ENCODE assay signal across 14 mouse cellular contexts in genomic region chr1:45472751-45473150, GRCm38 (mm10). TPM values are rescaled to one million over a fixed set of nuclear protein-coding genes. Genes with fewer than 3 reads are reported as not detected.
A peak's percentile ranks its signal among the peaks of the same experiment; 100 is the strongest.
DNase-seq lines count a peak whose midpoint lies in the region; ATAC-seq and TF ChIP-seq lines count a peak whose summit lies in the region.
"Had no signal": no experiment of that assay in that cellular context is flagged by ENCODE, and none has a peak within 500 bp of the region (broad histone marks: within the 10 kb centered on the region; RNA-seq: fewer than 3 reads in every experiment).

No protein-coding gene starts in this region.

- peak overlapping the region; percentile 78 for H3K27ac ChIP-seq in layer of hippocampus, adult 2 months
- H3K27ac ChIP-seq in intestine, embryonic 15.5 days: no peak overlapping the region
- H3K27ac ChIP-seq in heart, adult 2 months: no peak overlapping the region
- H3K27ac ChIP-seq: midbrain, embryonic 13.5 days had no signal

- no peak overlapping the region for H3K9ac ChIP-seq in intestine, embryonic 15.5 days
- H3K9ac ChIP-seq in heart, adult 2 months (ENCODE audit: low read depth, low read length): no peak overlapping the region
- H3K9ac ChIP-seq: heart, embryonic 12.5 days; lung, embryonic 14.5 days; midbrain, embryonic 13.5 days had no signal

- WGBS in intestine, embryonic 15.5 days: 54% methylated on average over 4 of the region's 4 CpGs
- WGBS in heart, adult 2 months: 50% methylated on average over 4 of the region's 4 CpGs

- no peaks in the 10 kb centered on the region for H3K9me3 ChIP-seq in intestine, embryonic 15.5 days
- H3K9me3 ChIP-seq: heart, embryonic 12.5 days; midbrain, embryonic 13.5 days had no signal

- H3K4me3 ChIP-seq in layer of hippocampus, adult 2 months: no peak overlapping the region
- H3K4me3 ChIP-seq in intestine, embryonic 15.5 days (replicated peaks): no peak overlapping the region
- H3K4me3 ChIP-seq in heart, adult 2 months: no peak overlapping the region
- H3K4me3 ChIP-seq: heart, embryonic 12.5 days; midbrain, embryonic 13.5 days had no signal

- peak; percentile 19 to 59 for DNase-seq in frontal cortex, postnatal 36 days (ENCODE audit: low spot score in 2 of 2)
- DNase-seq in frontal cortex, postnatal 14 days (ENCODE audit: low spot score in 2 of 2): no peak
- DNase-seq in NIH3T3 (ENCODE audit: low read depth): peak; percentile 63
- DNase-seq in layer of hippocampus, adult 2 months (ENCODE audit: low spot score in 2 of 2): peak; percentile 50 to 72
- peak; percentile 22 to 33 for DNase-seq in left cerebral cortex, postnatal 36 days (ENCODE audit: low spot score in 2 of 2)
- DNase-seq in heart, postnatal 4 days: no peak
- no peak for DNase-seq in heart, adult 2 months
- DNase-seq: adrenal gland, adult 8-10 months; cerebellum, adult 8-10 months; heart, postnatal 36 days; lung, embryonic 14.5 days had no signal

- TF ChIP-seq POLR2A in heart, adult 2 months (IDR thresholded peaks at IDR 0.05; ENCODE audit: insufficient read depth, low read depth, low read length): no peak

- no peak overlapping the region for H3K4me2 ChIP-seq in intestine, embryonic 15.5 days (replicated peaks)
- H3K4me2 ChIP-seq: heart, embryonic 12.5 days; lung, embryonic 14.5 days; midbrain, embryonic 13.5 days had no signal

- no peak for TF ChIP-seq EP300 in heart, adult 2 months (IDR thresholded peaks at IDR 0.05; ENCODE audit: insufficient read depth, low read depth, low read length)

- H3K4me1 ChIP-seq in intestine, embryonic 15.5 days (replicated peaks): no peaks in the 10 kb centered on the region
- no peaks in the 10 kb centered on the region for H3K4me1 ChIP-seq in heart, adult 2 months (ENCODE audit: control insufficient read depth, insufficient read depth, low read length)
- H3K4me1 ChIP-seq: heart, embryonic 12.5 days; midbrain, embryonic 13.5 days had no signal

- intact Hi-C loops in left cerebral cortex, postnatal 36 days (cut with DNase I): no loop called here
- intact Hi-C loops in heart, adult 2 months (cut with DNase I): no loop called here

- H3K27me3 ChIP-seq in intestine, embryonic 15.5 days (replicated peaks): no peaks in the 10 kb centered on the region
- no peaks in the 10 kb centered on the region for H3K27me3 ChIP-seq in heart, adult 2 months (ENCODE audit: control insufficient read depth, insufficient read depth, low read length)
- H3K27me3 ChIP-seq: heart, embryonic 12.5 days; midbrain, embryonic 13.5 days had no signal

- no peak for ATAC-seq in intestine, embryonic 15.5 days
- ATAC-seq: midbrain, embryonic 13.5 days had no signal

- no peak for TF ChIP-seq CTCF in layer of hippocampus, adult 2 months (conservative IDR thresholded peaks at IDR 0.05)
- TF ChIP-seq CTCF in heart, adult 2 months (IDR thresholded peaks at IDR 0.05): no peak

- no peaks in the 10 kb centered on the region for H3K36me3 ChIP-seq in intestine, embryonic 15.5 days
- no peaks in the 10 kb centered on the region for H3K36me3 ChIP-seq in heart, adult 2 months (ENCODE audit: control insufficient read depth, insufficient read depth, low read length)
- H3K36me3 ChIP-seq: heart, embryonic 12.5 days; midbrain, embryonic 13.5 days had no signal

- H3K79me2 ChIP-seq in heart, adult 2 months (replicated peaks; ENCODE audit: control insufficient read depth, insufficient read depth, low read length): no peaks in the 10 kb centered on the region; the same call in 1 of the 2 replicates

RNA-seq across cellular contexts. Expression of gene Col5a2, which starts 30.3 kb away (rescaled TPM):
- 1 to 10 TPM; 7.4 to 8.4 TPM for total RNA-seq in layer of hippocampus, adult 2 months (2021)
- total RNA-seq in left cerebral cortex, postnatal 36 days (2021): 1 to 10 TPM; 2.5 to 5.1 TPM
- polyA plus RNA-seq in intestine, embryonic 15.5 days (2015; fragmentation: Nextera tagmentation; extraction: Ambion mirVana): 68.0 and 78.0 TPM in 2 replicates
- total RNA-seq in heart, postnatal 4 days (2021): 100 to 1,000 TPM; 123 to 128 TPM
- total RNA-seq in heart, adult 2 months (2021): 10 to 100 TPM; 10.9 to 15.8 TPM
- 8.0 and 13.3 TPM in 2 replicates for polyA plus RNA-seq in heart, adult 2 months (2012; rRNA removed)

Comparison
In these comparisons a context has a peak if more than half of its experiments do, and no peak if none do; other contexts are left out.
1. DNase-seq: peak in frontal cortex, postnatal 36 days (2 of 2), NIH3T3 (single experiment), layer of hippocampus, adult 2 months (2 of 2) and left cerebral cortex, postnatal 36 days (2 of 2); none in frontal cortex, postnatal 14 days (0 of 2), heart, postnatal 4 days (single experiment) and heart, adult 2 months (0 of 2).
2. RNA of gene Col5a2, which starts 30.3 kb away (total RNA-seq): 123 to 128 TPM in heart, postnatal 4 days; 10.9 to 15.8 TPM in heart, adult 2 months, 7.4 to 8.4 TPM in layer of hippocampus, adult 2 months and 2.5 to 5.1 TPM in left cerebral cortex, postnatal 36 days; every median in the first group is over 4 times any median in the second.